Mouse (Mus musculus): ENCODE measurements around the gene Gng7. TPM values are rescaled to one million over a fixed set of nuclear protein-coding genes. Genes with fewer than 3 reads are reported as not detected.

Gene Gng7
- total RNA-seq, 2 experiments from 2014 or later = 66.6 to 111 TPM

- H3K27ac ChIP-seq = no peak overlapping the region; the same call in 1 of the 2 replicates
- no peak overlapping the region for H3K4me3 ChIP-seq
- TF ChIP-seq CTCF (IDR thresholded peaks at IDR 0.05) = no peak
- no peak for DNase-seq (ENCODE audit: extremely low spot score in 1 of 2, low spot score in 2 of 2)
- intact Hi-C loops (cut with DNase I) = no loop called here
Measured at GRCm38 (mm10) chr10:80948570-80948969, 66.2 kb downstream of the Gng7 start.

- H3K4me3 ChIP-seq = no peak overlapping the region
- no peak for DNase-seq (ENCODE audit: extremely low spot score in 1 of 2, low spot score in 2 of 2)
- H3K27ac ChIP-seq = no peak overlapping the region
- intact Hi-C loops (cut with DNase I) = no loop called here
- no peak for TF ChIP-seq CTCF (IDR thresholded peaks at IDR 0.05)
Measured at GRCm38 (mm10) chr10:80947802-80948201, 66.9 kb downstream of the Gng7 start.

GRCm38 (mm10) chr10:80946684-80947437 is 67.9 kb downstream of the Gng7 start:
- no peak for DNase-seq (ENCODE audit: extremely low spot score in 1 of 2, low spot score in 2 of 2)
- TF ChIP-seq CTCF (IDR thresholded peaks at IDR 0.05) = peak; percentile 49
- no peak overlapping the region for H3K4me3 ChIP-seq
- intact Hi-C loops (cut with DNase I) = no loop called here
- no peak overlapping the region for H3K27ac ChIP-seq

GRCm38 (mm10) chr10:80944231-80944630 is 70.5 kb downstream of the Gng7 start:
- H3K4me3 ChIP-seq = no peak overlapping the region
- intact Hi-C loops (cut with DNase I) = no loop called here
- no peak overlapping the region for H3K27ac ChIP-seq
- TF ChIP-seq CTCF (IDR thresholded peaks at IDR 0.05) = no peak
- no peak for DNase-seq (ENCODE audit: extremely low spot score in 1 of 2, low spot score in 2 of 2)

- intact Hi-C loops (cut with DNase I) = no loop called here
- TF ChIP-seq CTCF (IDR thresholded peaks at IDR 0.05) = no peak
Measured at GRCm38 (mm10) chr10:80943701-80944100, 71.0 kb downstream of the Gng7 start.

GRCm38 (mm10) chr10:80942919-80943318 is 71.8 kb downstream of the Gng7 start:
- no peak for TF ChIP-seq CTCF (IDR thresholded peaks at IDR 0.05)
- H3K27ac ChIP-seq = no peak overlapping the region
- H3K4me3 ChIP-seq = no peak overlapping the region
- intact Hi-C loops (cut with DNase I) = no loop called here
- no peak for DNase-seq (ENCODE audit: extremely low spot score in 1 of 2, low spot score in 2 of 2)

More at GRCm38 (mm10) chr10:80943701-80944100, 71.0 kb downstream of the Gng7 start:
- DNase-seq (ENCODE audit: extremely low spot score in 1 of 2, low spot score in 2 of 2) = no peak
- Histone ChIP-seq H3K27ac (no peak overlapping the region), H3K4me3 (no peak overlapping the region)

GRCm38 (mm10) chr10:80940988-80941347 is 73.8 kb downstream of the Gng7 start:
- intact Hi-C loops (cut with DNase I) = no loop called here
- TF ChIP-seq CTCF (IDR thresholded peaks at IDR 0.05) = no peak
- H3K4me3 ChIP-seq = no peak overlapping the region
- DNase-seq (ENCODE audit: extremely low spot score in 1 of 2, low spot score in 2 of 2) = no peak
- peak overlapping the region; percentile 34; the same call in 1 of the 2 replicates for H3K27ac ChIP-seq

GRCm38 (mm10) chr10:80940320-80940987 is 74.3 kb downstream of the Gng7 start:
- Histone ChIP-seq H3K27ac (peak overlapping the region; percentile 34; the same call in 1 of the 2 replicates), H3K4me3 (no peak overlapping the region; the same call in 1 of the 2 replicates)
- intact Hi-C loops (cut with DNase I) = no loop called here
- no peak for DNase-seq (ENCODE audit: extremely low spot score in 1 of 2, low spot score in 2 of 2)
- no peak for TF ChIP-seq CTCF (IDR thresholded peaks at IDR 0.05)

- Histone ChIP-seq H3K4me3 (peak overlapping the region; percentile 32), H3K27ac (no peak overlapping the region)
- intact Hi-C loops (cut with DNase I) = no loop called here
- DNase-seq (ENCODE audit: extremely low spot score in 1 of 2, low spot score in 2 of 2) = peak; percentile 77 to 79
- no peak for TF ChIP-seq CTCF (IDR thresholded peaks at IDR 0.05)
Measured at GRCm38 (mm10) chr10:80939671-80940070, 75.1 kb downstream of the Gng7 start.

- no peak overlapping the region for H3K4me3 ChIP-seq
- DNase-seq (ENCODE audit: extremely low spot score in 1 of 2, low spot score in 2 of 2) = peak in 1 of 2 experiments; percentile 44
- intact Hi-C loops (cut with DNase I) = no loop called here
- H3K27ac ChIP-seq = no peak overlapping the region
- no peak for TF ChIP-seq CTCF (IDR thresholded peaks at IDR 0.05)
Measured at GRCm38 (mm10) chr10:80938831-80939550, 75.8 kb downstream of the Gng7 start.

- Histone ChIP-seq H3K27ac (no peak overlapping the region), H3K4me3 (no peak overlapping the region)
- no peak for TF ChIP-seq CTCF (IDR thresholded peaks at IDR 0.05)
- intact Hi-C loops (cut with DNase I) = no loop called here
- no peak for DNase-seq (ENCODE audit: extremely low spot score in 1 of 2, low spot score in 2 of 2)
Measured at GRCm38 (mm10) chr10:80937646-80938045, 77.1 kb downstream of the Gng7 start.

GRCm38 (mm10) chr10:80936810-80937164 is 78.0 kb downstream of the Gng7 start:
- TF ChIP-seq CTCF (IDR thresholded peaks at IDR 0.05) = no peak
- intact Hi-C loops (cut with DNase I) = no loop called here
- no peak overlapping the region for H3K27ac ChIP-seq
- no peak for DNase-seq (ENCODE audit: extremely low spot score in 1 of 2, low spot score in 2 of 2)
- no peak overlapping the region for H3K4me3 ChIP-seq
